Comparison of ENCODE assay signal across 22 mouse cellular contexts in genomic region chr14:102524894-102525577, GRCm38 (mm10).
"Had no signal": no experiment of that assay in that cellular context is flagged by ENCODE, and none has a peak within 500 bp of the region (broad histone marks: within the 10 kb centered on the region; RNA-seq: fewer than 3 reads in every experiment).

No protein-coding gene starts in this region.

- H3K27me3 ChIP-seq: limb, embryonic 12.5 days; limb, embryonic 15.5 days; megakaryocyte, embryonic 14.5 days had no signal

- H3K27ac ChIP-seq: kidney, postnatal 0 days; left cerebral cortex, adult 2 months; limb, embryonic 12.5 days; limb, embryonic 15.5 days; liver, embryonic 14.5 days; stomach, postnatal 0 days had no signal

- DNase-seq: kidney, adult 2 months; kidney, postnatal 25 days; layer of hippocampus, postnatal 36 days; liver, postnatal 0 days; lung, embryonic 14.5 days; right cerebral cortex, adult 18-20 months; right cerebral cortex, postnatal 14 days; right cerebral cortex, postnatal 4 days; thymus, adult 2 months; thymus, postnatal 14 days; thymus, postnatal 4 days had no signal

- H3K9me3 ChIP-seq: limb, embryonic 12.5 days; limb, embryonic 15.5 days had no signal

- ATAC-seq: intestine, postnatal 0 days; liver, postnatal 0 days; lung, postnatal 0 days had no signal

- H3K36me3 ChIP-seq: limb, embryonic 12.5 days; limb, embryonic 15.5 days had no signal

- H3K9ac ChIP-seq: limb, embryonic 12.5 days; limb, embryonic 15.5 days; liver, embryonic 14.5 days; liver, postnatal 0 days; lung, embryonic 14.5 days had no signal

- H3K4me1 ChIP-seq: limb, embryonic 12.5 days; limb, embryonic 15.5 days; megakaryocyte, embryonic 14.5 days had no signal

- H3K4me2 ChIP-seq: limb, embryonic 12.5 days; limb, embryonic 15.5 days; liver, embryonic 11.5 days; lung, embryonic 14.5 days had no signal

- H3K4me3 ChIP-seq: left cerebral cortex, adult 2 months; limb, embryonic 12.5 days; limb, embryonic 15.5 days; megakaryocyte, embryonic 14.5 days; myocyte had no signal
